Mouse (Mus musculus): ENCODE measurements around the gene Gm20532.

- TF ChIP-seq CTCF (conservative IDR thresholded peaks at IDR 0.05; ENCODE audit: low read length) (no peak), NANOG (IDR thresholded peaks at IDR 0.05; ENCODE audit: borderline replicate concordance, low read length) (no peak), POU5F1 (IDR thresholded peaks at IDR 0.05; ENCODE audit: borderline replicate concordance, low read length) (no peak)
These were observed 11.6 kb upstream of the Gm20532 start for GRCm38 (mm10) chr2:26574862-26575261.

Measured in E14TG2a.4 (cell line).